Mouse (Mus musculus) heart, postnatal 0 days (tissue): ENCODE measurements around the gene Gcnt4. TPM values are rescaled to one million over a fixed set of nuclear protein-coding genes. Genes with fewer than 3 reads are reported as not detected.

ENCODE experiments used
- ATAC-seq: fragments of 200-750 bp; cut with Nextera tagmentation; 2 replicates; pipeline ENCODE4 v1.8.0; 2017; ENCODE audit warnings: low read depth, moderate number of reproducible peaks, moderate library complexity; ENCODE audit not compliant: insufficient read depth
- DNase-seq: peaks from one replicate; pipeline ENCODE4 v3.0.0-alpha.2; 2016; ENCODE audit warnings: low spot score
- H3K27ac ChIP-seq: fragments of 300-500 bp; sonication (generic); 2 replicates; pipeline ENCODE4 v1.5.1; 2014; ENCODE audit warnings: low read depth, mild to moderate bottlenecking
- H3K27me3 ChIP-seq: fragments of 300-500 bp; sonication (generic); 2 replicates; pipeline ENCODE4 v1.6.1; 2014; ENCODE audit warnings: low read length, mixed read lengths; ENCODE audit not compliant: control insufficient read depth, insufficient read depth
- H3K36me3 ChIP-seq: fragments of 300-500 bp; sonication (generic); replicated peaks from 2 replicates; pipeline ENCODE4 v1.6.1; 2014; ENCODE audit warnings: low read length, mixed read lengths; ENCODE audit not compliant: control insufficient read depth, insufficient read depth
- H3K4me1 ChIP-seq: fragments of 300-500 bp; sonication (generic); 2 replicates; pipeline ENCODE4 v1.6.1; 2014; ENCODE audit warnings: antibody characterized with exemption; ENCODE audit not compliant: control insufficient read depth, insufficient read depth
- H3K4me2 ChIP-seq: fragments of 300-500 bp; sonication (generic); 2 replicates; pipeline ENCODE4 v1.6.1; 2014; ENCODE audit warnings: low read depth, mild to moderate bottlenecking, low read length, moderate library complexity
- H3K4me3 ChIP-seq: fragments of 300-500 bp; sonication (generic); 2 replicates; pipeline ENCODE4 v1.5.1; 2014; ENCODE audit warnings: low read depth, low read length
- H3K9ac ChIP-seq: fragments of 300-500 bp; sonication (generic); replicated peaks from 2 replicates; pipeline ENCODE4 v1.6.1; 2014; ENCODE audit warnings: low read depth, low read length, mixed read lengths
- H3K9me3 ChIP-seq: fragments of 300-500 bp; sonication (generic); replicated peaks from 2 replicates; pipeline ENCODE4 v1.6.1; 2016; ENCODE audit warnings: low read length; ENCODE audit not compliant: control insufficient read depth
- CTCF ChIP-seq: IDR thresholded peaks from 2 replicates; pipeline ENCODE4 v1.5.1; 2016; ENCODE audit warnings: antibody characterized with exemption, control low read depth, low read depth
- EP300 ChIP-seq: IDR thresholded peaks from 2 replicates; pipeline ENCODE4 v1.6.1; 2016; ENCODE audit warnings: antibody characterized with exemption, low read depth
- WGBS: fragments of 180-500 bp; shearing (Covaris S2); extraction: QIAGEN DNeasy Blood & Tissue Kit; methylation state at CpG from one replicate; pipeline ENCODE4 v1.1.7; 2014; 5-methylcytosine and 5-hydroxymethylcytosine counted together
- polyA plus RNA-seq: library from polyadenylated mRNA; unstranded; fragments of >200 nt; fragmentation: Nextera tagmentation; extraction: Ambion mirVana; gene quantifications from 2 replicates; pipeline ENCODE4 v1.2.1, GENCODE M21; 2015
- total RNA-seq: library from RNA; depleted of rRNA; stranded (reverse); fragments of >200 nt; gene quantifications from 2 replicates; pipeline ENCODE4 v1.2.3, GENCODE M21; 2014; ENCODE audit warnings: low replicate concordance; rRNA removed

Gene Gcnt4
- total and polyA plus RNA-seq, 2 experiments from 2014 or later: 0.10 TPM; not detected in 1

GRCm38 (mm10) chr13:96995243-96995642, 70.8 kb downstream of the Gcnt4 start:
- Histone ChIP-seq H3K4me2 (no peak overlapping the region), H3K27me3 (no peaks in the 10 kb centered on the region), H3K4me3 (no peak overlapping the region), H3K4me1 (no peaks in the 10 kb centered on the region), H3K36me3 (no peaks in the 10 kb centered on the region), H3K27ac (no peak overlapping the region), H3K9ac (no peak overlapping the region), H3K9me3 (no peaks in the 10 kb centered on the region)
- 36% methylated on average over 5 of the region's 5 CpGs for whole genome bisulfite sequencing
- no peak for ATAC-seq
- no peak for DNase-seq
- TF ChIP-seq EP300: no peak
- no peak for TF ChIP-seq CTCF

- Histone ChIP-seq H3K4me1 (no peaks in the 10 kb centered on the region), H3K9me3 (no peaks in the 10 kb centered on the region), H3K4me3 (no peak overlapping the region), H3K36me3 (no peaks in the 10 kb centered on the region), H3K4me2 (no peak overlapping the region), H3K27me3 (no peaks in the 10 kb centered on the region), H3K27ac (no peak overlapping the region), H3K9ac (no peak overlapping the region)
- no peak for TF ChIP-seq EP300
- no peak for TF ChIP-seq CTCF
- no peak for DNase-seq
- ATAC-seq: no peak
- 78% methylated on average over 1 of the region's 1 CpGs for WGBS
Observed at GRCm38 (mm10) chr13:96997080-96997479, 72.6 kb downstream of the Gcnt4 start.

Other genes starting within 250 kb of the Gcnt4 start
- not detected in 2 replicates for gene Ankrd31, start 176.4 kb upstream of the Gcnt4 start, total RNA-seq
- gene Ankrd31, start 176.4 kb upstream of the Gcnt4 start, polyA plus RNA-seq: not detected in 2 replicates
- gene 1700029F12Rik, start 109.7 kb downstream of the Gcnt4 start, total RNA-seq: not detected in 2 replicates
- not detected in 2 replicates for gene 1700029F12Rik, start 109.7 kb downstream of the Gcnt4 start, polyA plus RNA-seq
- 2.3 and 3.1 TPM in 2 replicates for gene Fam169a, start 142.6 kb downstream of the Gcnt4 start, total RNA-seq
- gene Fam169a, start 142.6 kb downstream of the Gcnt4 start, polyA plus RNA-seq: 1.4 and 2.0 TPM in 2 replicates
- 0.65 and 1.3 TPM in 2 replicates for gene Gm6169, start 174.5 kb downstream of the Gcnt4 start, total RNA-seq
- gene Gm6169, start 174.5 kb downstream of the Gcnt4 start, polyA plus RNA-seq: 2.1 and 2.5 TPM in 2 replicates
- gene Gfm2, start 213.2 kb downstream of the Gcnt4 start, total RNA-seq: 23.5 and 34.1 TPM in 2 replicates
- 24.0 and 24.9 TPM in 2 replicates for gene Gfm2, start 213.2 kb downstream of the Gcnt4 start, polyA plus RNA-seq
- 23.4 and 42.2 TPM in 2 replicates for gene Nsa2, start 213.2 kb downstream of the Gcnt4 start, total RNA-seq
- gene Nsa2, start 213.2 kb downstream of the Gcnt4 start, polyA plus RNA-seq: 43.3 and 47.1 TPM in 2 replicates